Mouse (Mus musculus) forebrain, embryonic 15.5 days (tissue): ENCODE data around the gene Gm20489. TPM values are rescaled to one million over a fixed set of nuclear protein-coding genes. Genes with fewer than 3 reads are reported as not detected.

Experiments used
- ATAC-seq: fragments of 200-750 bp; cut with Nextera tagmentation; replicated peaks from 2 replicates; pipeline ENCODE4 v1.8.0; 2017; ENCODE audit warnings: mild to moderate bottlenecking, moderate TSS enrichment, moderate library complexity
- H3K27ac ChIP-seq: fragments of 300-500 bp; sonication (generic); replicated peaks from 2 replicates; pipeline ENCODE4 v1.5.1; 2015; ENCODE audit warnings: mild to moderate bottlenecking, inconsistent platforms
- H3K27me3 ChIP-seq: fragments of 300-500 bp; sonication (generic); 2 replicates; pipeline ENCODE4 v1.6.1; 2015; ENCODE audit warnings: inconsistent platforms
- H3K36me3 ChIP-seq: fragments of 300-500 bp; sonication (generic); 2 replicates; pipeline ENCODE4 v1.6.1; 2015; ENCODE audit warnings: mild to moderate bottlenecking, inconsistent platforms
- H3K4me1 ChIP-seq: fragments of 300-500 bp; sonication (generic); 2 replicates; pipeline ENCODE4 v1.6.1; 2015; ENCODE audit warnings: inconsistent platforms
- H3K4me2 ChIP-seq: fragments of 300-500 bp; sonication (generic); replicated peaks from 2 replicates; pipeline ENCODE4 v1.6.1; 2015; ENCODE audit warnings: mild to moderate bottlenecking, inconsistent platforms
- H3K4me3 ChIP-seq: fragments of 300-500 bp; sonication (generic); 2 replicates; pipeline ENCODE4 v1.5.1; 2015; ENCODE audit warnings: mild to moderate bottlenecking, inconsistent platforms
- H3K9ac ChIP-seq: fragments of 300-500 bp; sonication (generic); replicated peaks from 2 replicates; pipeline ENCODE4 v1.6.1; 2015; ENCODE audit warnings: mild to moderate bottlenecking, inconsistent platforms
- H3K9me3 ChIP-seq: fragments of 300-500 bp; sonication (generic); 2 replicates; pipeline ENCODE4 v1.6.1; 2016; ENCODE audit warnings: inconsistent platforms
- WGBS: fragments of 180-500 bp; shearing (Covaris S2); methylation state at CpG from one replicate; pipeline ENCODE4 v1.1.7; 2015; ENCODE audit warnings: mixed read lengths; 5-methylcytosine and 5-hydroxymethylcytosine counted together
- polyA plus RNA-seq: library from polyadenylated mRNA; unstranded; fragments of >200 nt; fragmentation: Nextera tagmentation; extraction: Ambion mirVana; gene quantifications from 2 replicates; pipeline ENCODE4 v1.2.1, GENCODE M21; 2015

The Gm20489 gene
- polyA plus RNA-seq: not detected in 2 replicates

DNA sequence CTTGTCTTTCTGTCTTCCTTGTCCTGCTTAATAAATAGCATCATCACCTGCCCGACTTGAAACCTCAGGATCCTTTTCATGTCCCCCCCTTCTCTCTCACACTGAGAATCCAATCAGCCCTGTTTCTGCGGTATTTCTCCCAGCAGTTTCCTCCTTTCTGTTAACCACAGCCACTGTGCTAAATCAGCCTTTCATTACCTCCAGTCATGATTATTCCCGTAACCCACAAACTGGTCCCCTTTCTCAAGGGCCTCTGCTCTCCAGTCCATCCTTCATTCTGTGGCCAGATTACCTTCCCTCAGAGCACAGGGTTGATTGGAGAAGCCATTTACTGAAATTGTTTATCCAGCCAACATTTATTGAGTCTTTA lies at the start of gene Gm20489:
Gene Gm20489, minus strand, starts transcription at position 269 of the 370 bp plus-strand sequence.
- H3K4me3 ChIP-seq: no peak within 1 kb of the TSS
- H3K36me3 ChIP-seq: no peaks in the 10 kb centered on the region
- H3K4me2 ChIP-seq: no peak within 1 kb of the TSS
- no peak for ATAC-seq
- H3K27ac ChIP-seq: no peak within 1 kb of the TSS
- H3K9me3 ChIP-seq: no peaks in the 10 kb centered on the region
- H3K9ac ChIP-seq: no peak within 1 kb of the TSS
- WGBS: 56% methylated on average over 3 of the region's 3 CpGs
- 0 out of 2 replicates have a peak, but pooled peaks cover 2% of the 10 kb centered on the region for H3K4me1 ChIP-seq
- no peaks in the 10 kb centered on the region for H3K27me3 ChIP-seq

- no peak overlapping the region for H3K4me2 ChIP-seq
- H3K4me1 ChIP-seq: 0 out of 2 replicates have a peak, but pooled peaks cover 9% of the 10 kb centered on the region
- no peak overlapping the region for H3K4me3 ChIP-seq
- WGBS: 28% methylated on average over 6 of the region's 6 CpGs
- H3K27me3 ChIP-seq: no peaks in the 10 kb centered on the region
- no peak overlapping the region for H3K9ac ChIP-seq
- no peak overlapping the region for H3K27ac ChIP-seq
- peaks cover 20% of the 10 kb centered on the region; the same call in 1 of the 2 replicates for H3K36me3 ChIP-seq
- peak; percentile 71 for ATAC-seq
- no peaks in the 10 kb centered on the region for H3K9me3 ChIP-seq
Measured at GRCm38 (mm10) chrX:101313625-101314359, 45.0 kb upstream of the Gm20489 start.

- no peaks in the 10 kb centered on the region for H3K9me3 ChIP-seq
Measured at GRCm38 (mm10) chrX:101309299-101309698, 40.5 kb upstream of the Gm20489 start.

GRCm38 (mm10) chrX:101304646-101305045 lies 35.8 kb upstream of the Gm20489 start:
- no peak for ATAC-seq
- no peak overlapping the region for H3K4me3 ChIP-seq
- no peaks in the 10 kb centered on the region for H3K27me3 ChIP-seq
- H3K4me2 ChIP-seq: no peak overlapping the region
- H3K9me3 ChIP-seq: no peaks in the 10 kb centered on the region
- 0 out of 2 replicates have a peak, but pooled peaks cover 3% of the 10 kb centered on the region for H3K36me3 ChIP-seq
- no peak overlapping the region for H3K27ac ChIP-seq
- WGBS: 39% methylated on average over 2 of the region's 2 CpGs
- H3K4me1 ChIP-seq: peaks cover 37% of the 10 kb centered on the region
- no peak overlapping the region for H3K9ac ChIP-seq

More at GRCm38 (mm10) chrX:101309299-101309698, 40.5 kb upstream of the Gm20489 start:
- WGBS: 92% methylated on average over 5 of the region's 5 CpGs
- Histone ChIP-seq H3K27ac (no peak overlapping the region), H3K4me3 (no peak overlapping the region), H3K4me2 (no peak overlapping the region), H3K27me3 (no peaks in the 10 kb centered on the region), H3K36me3 (peaks cover 17% of the 10 kb centered on the region; the same call in 1 of the 2 replicates), H3K9ac (no peak overlapping the region), H3K4me1 (peaks cover 13% of the 10 kb centered on the region; the same call in 1 of the 2 replicates)
- no peak for ATAC-seq

- 67% methylated on average over 9 of the region's 9 CpGs for WGBS
- peak overlapping the region; percentile 32; the same call in 1 of the 2 replicates for H3K9ac ChIP-seq
- H3K4me2 ChIP-seq: peak overlapping the region; percentile 46
- no peaks in the 10 kb centered on the region for H3K9me3 ChIP-seq
- H3K36me3 ChIP-seq: peaks cover 2% of the 10 kb centered on the region; the same call in 1 of the 2 replicates
- ATAC-seq: no peak
- no peak overlapping the region for H3K27ac ChIP-seq
- H3K27me3 ChIP-seq: no peaks in the 10 kb centered on the region
- H3K4me3 ChIP-seq: peak overlapping the region; percentile 55
- H3K4me1 ChIP-seq: peaks cover 37% of the 10 kb centered on the region
Measured at GRCm38 (mm10) chrX:101301654-101302053, 32.8 kb upstream of the Gm20489 start.

GRCm38 (mm10) chrX:101300427-101301030 lies 31.7 kb upstream of the Gm20489 start:
- peak; percentile 41 for ATAC-seq
- peak overlapping the region; percentile 88 for H3K27ac ChIP-seq
- H3K27me3 ChIP-seq: no peaks in the 10 kb centered on the region
- H3K4me3 ChIP-seq: peak overlapping the region; percentile 55
- peaks cover 5% of the 10 kb centered on the region; the same call in 1 of the 2 replicates for H3K36me3 ChIP-seq
- peak overlapping the region; percentile 46 for H3K4me2 ChIP-seq
- H3K4me1 ChIP-seq: peaks cover 37% of the 10 kb centered on the region
- 22% methylated on average over 13 of the region's 13 CpGs for WGBS
- peak overlapping the region; percentile 64 for H3K9ac ChIP-seq
- no peaks in the 10 kb centered on the region for H3K9me3 ChIP-seq

- no peaks in the 10 kb centered on the region for H3K9me3 ChIP-seq
- 34% methylated on average over 13 of the region's 13 CpGs for WGBS
- peak overlapping the region; percentile 55 for H3K4me3 ChIP-seq
- H3K27me3 ChIP-seq: no peaks in the 10 kb centered on the region
- peaks cover 37% of the 10 kb centered on the region for H3K4me1 ChIP-seq
- H3K36me3 ChIP-seq: peaks cover 5% of the 10 kb centered on the region; the same call in 1 of the 2 replicates
- H3K27ac ChIP-seq: peak overlapping the region; percentile 88
- peak; percentile 68 for ATAC-seq
- peak overlapping the region; percentile 64 for H3K9ac ChIP-seq
- H3K4me2 ChIP-seq: peak overlapping the region; percentile 46
Measured at GRCm38 (mm10) chrX:101299473-101300426, 30.9 kb upstream of the Gm20489 start.

- peaks cover 30% of the 10 kb centered on the region for H3K4me1 ChIP-seq
- peak within 1 kb of the TSS; percentile 46 for H3K4me2 ChIP-seq
- peak within 1 kb of the TSS; percentile 64 for H3K9ac ChIP-seq
- ATAC-seq: peak; percentile 47
- peaks cover 5% of the 10 kb centered on the region; the same call in 1 of the 2 replicates for H3K36me3 ChIP-seq
- H3K27me3 ChIP-seq: no peaks in the 10 kb centered on the region
- peak within 1 kb of the TSS; percentile 55 for H3K4me3 ChIP-seq
- H3K9me3 ChIP-seq: no peaks in the 10 kb centered on the region
- H3K27ac ChIP-seq: peak within 1 kb of the TSS; percentile 88
- WGBS: 11% methylated on average over 20 of the region's 24 CpGs
Measured at GRCm38 (mm10) chrX:101299055-101299454, 30.2 kb upstream of the Gm20489 start, which contains the start of gene Nlgn3. Gene Nlgn3 (plus strand): TSS chrX:101299168.

DNA sequence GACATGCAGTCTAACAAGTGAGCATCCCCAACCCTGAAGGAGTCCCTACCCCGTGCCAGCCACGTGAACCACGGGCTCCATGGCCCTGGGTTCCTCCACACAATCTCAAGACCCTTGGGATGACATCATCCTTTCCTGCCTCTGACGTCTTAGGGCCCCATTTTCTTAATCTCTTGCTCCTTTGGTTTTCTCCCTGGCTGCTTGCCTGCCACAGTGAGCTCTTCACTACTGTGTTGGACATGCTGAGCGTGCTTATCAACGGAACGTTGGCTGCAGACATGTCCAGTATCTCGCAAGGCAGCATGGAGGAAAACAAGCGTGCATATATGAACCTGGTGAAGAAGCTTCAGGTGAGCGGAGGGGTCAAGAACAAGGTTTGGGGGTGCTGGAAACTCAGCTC lies 21.3 kb upstream of the Gm20489 start:
- no peaks in the 10 kb centered on the region for H3K4me1 ChIP-seq
- H3K36me3 ChIP-seq: peaks cover 22% of the 10 kb centered on the region
- H3K4me2 ChIP-seq: no peak overlapping the region
- no peak overlapping the region for H3K27ac ChIP-seq
- H3K9ac ChIP-seq: no peak overlapping the region
- H3K4me3 ChIP-seq: no peak overlapping the region
- no peaks in the 10 kb centered on the region for H3K9me3 ChIP-seq
- H3K27me3 ChIP-seq: no peaks in the 10 kb centered on the region
- ATAC-seq: no peak
- 88% methylated on average over 10 of the region's 10 CpGs for WGBS

GRCm38 (mm10) chrX:101289037-101289436 lies 20.2 kb upstream of the Gm20489 start:
- Histone ChIP-seq H3K9me3 (no peaks in the 10 kb centered on the region), H3K27ac (no peak overlapping the region), H3K27me3 (no peaks in the 10 kb centered on the region), H3K9ac (no peak overlapping the region), H3K4me2 (no peak overlapping the region), H3K4me3 (no peak overlapping the region), H3K4me1 (no peaks in the 10 kb centered on the region), H3K36me3 (peaks cover 22% of the 10 kb centered on the region)
- 87% methylated on average over 7 of the region's 7 CpGs for WGBS
- no peak for ATAC-seq

- Histone ChIP-seq H3K36me3 (peaks cover 22% of the 10 kb centered on the region), H3K4me2 (no peak overlapping the region), H3K4me1 (no peaks in the 10 kb centered on the region), H3K9me3 (no peaks in the 10 kb centered on the region), H3K4me3 (no peak overlapping the region), H3K9ac (no peak overlapping the region), H3K27ac (no peak overlapping the region), H3K27me3 (no peaks in the 10 kb centered on the region)
- WGBS: 91% methylated on average over 6 of the region's 6 CpGs
- ATAC-seq: no peak
Measured at GRCm38 (mm10) chrX:101288432-101288831, 19.6 kb upstream of the Gm20489 start.
